Mouse (Mus musculus) right cerebral cortex, postnatal 25 days (tissue): ENCODE results near the gene Itpka.
"Not testable (repeated sequence)": the region's sequence is repeated elsewhere in the genome, so short reads cannot be mapped to it uniquely, and the experiment has no call there.

Experiments used
- DNase-seq: peaks from one replicate; pipeline ENCODE4 v3.0.0; 2022

Itpka gene

DNA sequence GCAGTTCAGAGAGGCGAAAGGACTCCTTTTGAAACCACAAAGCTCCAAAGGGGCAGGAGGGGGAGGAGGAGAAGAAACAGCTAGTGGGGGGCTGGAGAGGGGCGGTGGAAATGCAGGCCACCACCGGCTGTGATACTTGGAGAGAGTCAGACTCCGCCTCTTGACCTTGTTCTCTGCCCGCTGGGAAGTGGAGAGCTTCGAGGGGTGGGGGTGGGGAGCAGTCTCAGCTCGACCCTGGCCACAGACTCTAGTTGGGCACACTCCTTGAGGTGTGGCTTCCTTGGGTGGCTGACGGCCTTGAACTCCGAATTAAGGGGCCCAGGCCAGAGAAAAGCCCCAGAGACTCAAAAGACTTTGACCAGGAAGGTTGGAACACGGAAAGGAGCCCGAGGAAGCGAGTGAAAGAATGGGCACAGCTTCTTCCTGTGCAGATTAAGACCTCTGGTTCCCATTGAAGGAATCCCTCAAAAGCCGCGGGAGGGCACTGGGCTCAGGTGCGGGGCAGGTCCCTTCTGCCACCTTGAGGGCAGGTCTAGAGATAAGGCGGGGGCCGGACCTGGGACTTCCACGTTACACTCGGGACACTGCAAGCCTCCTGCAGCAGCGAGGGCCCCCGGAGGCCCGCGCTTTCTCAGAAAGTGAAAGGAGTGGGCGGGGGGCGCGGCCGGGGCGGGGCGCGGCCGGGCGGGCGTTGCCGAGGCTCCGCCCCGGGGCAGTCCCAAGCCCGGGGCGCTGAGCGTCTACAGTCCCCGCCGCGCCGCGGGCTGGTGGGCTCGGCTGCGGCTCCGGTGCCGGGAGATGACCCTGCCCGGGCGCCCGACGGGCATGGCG lies at the start of gene Itpka:
Gene Itpka (plus strand): TSS at position 757 of the 831 bp plus-strand sequence.
- peak; percentile 63 for DNase-seq

DNA sequence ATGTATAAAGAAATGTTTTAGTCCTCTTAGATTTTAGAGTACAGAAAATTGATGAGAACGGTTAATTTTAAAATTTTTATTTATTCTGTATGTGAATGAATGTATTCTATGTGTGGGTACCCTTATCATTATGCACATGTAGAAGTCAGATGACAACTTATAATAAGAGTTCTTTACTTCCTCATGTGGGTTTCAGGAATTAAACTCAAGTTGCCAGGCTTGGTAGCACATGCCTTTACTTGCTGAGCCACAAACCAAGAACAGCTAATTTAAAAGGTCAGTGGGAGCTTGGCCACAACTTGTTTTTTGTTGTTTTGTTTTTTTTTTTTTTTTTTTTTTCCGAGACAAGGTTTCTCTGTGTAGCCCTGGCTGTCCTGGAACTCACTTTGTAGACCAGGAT lies 47.3 kb upstream of the Itpka start:
- no peak for DNase-seq

DNA sequence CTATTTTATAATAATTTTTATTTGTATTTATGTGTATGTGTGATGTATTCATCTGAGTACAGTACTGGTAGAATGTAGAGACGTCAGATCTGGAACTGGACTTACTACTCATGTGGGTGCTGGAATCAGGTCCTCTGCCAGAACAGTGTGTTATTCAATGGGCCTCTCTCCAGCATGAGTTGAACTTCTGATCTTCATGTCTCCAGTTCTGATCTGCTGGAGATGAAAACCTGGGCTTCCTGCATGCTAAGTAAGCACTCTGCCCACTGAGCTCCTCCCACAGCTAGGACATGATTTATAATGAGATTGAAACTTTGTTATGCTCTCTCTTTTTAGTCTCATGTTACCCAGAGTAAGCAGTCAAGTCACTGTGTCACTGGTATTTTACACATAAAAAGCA lies 46.0 kb upstream of the Itpka start:
- no peak for DNase-seq

DNA sequence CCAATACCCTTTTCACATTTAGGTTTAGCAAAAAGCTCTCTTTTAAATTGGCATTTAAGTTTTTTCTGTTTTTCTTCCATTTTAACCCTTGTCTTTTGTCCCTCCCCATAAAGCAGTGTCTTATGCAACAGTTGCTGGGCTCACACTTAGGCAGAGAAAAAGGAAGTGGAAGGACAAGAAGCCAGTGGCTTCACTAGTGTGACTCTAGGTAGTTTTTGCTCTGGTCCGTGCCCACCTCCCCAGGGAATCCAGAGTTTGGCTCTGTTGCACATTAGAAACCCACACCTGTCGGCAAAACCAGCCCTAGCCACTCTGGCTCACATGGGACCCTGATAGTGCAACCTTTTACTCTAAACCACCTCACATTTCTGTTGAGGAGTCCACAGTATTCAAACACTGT lies 43.7 kb upstream of the Itpka start:
- DNase-seq, result no peak

DNA sequence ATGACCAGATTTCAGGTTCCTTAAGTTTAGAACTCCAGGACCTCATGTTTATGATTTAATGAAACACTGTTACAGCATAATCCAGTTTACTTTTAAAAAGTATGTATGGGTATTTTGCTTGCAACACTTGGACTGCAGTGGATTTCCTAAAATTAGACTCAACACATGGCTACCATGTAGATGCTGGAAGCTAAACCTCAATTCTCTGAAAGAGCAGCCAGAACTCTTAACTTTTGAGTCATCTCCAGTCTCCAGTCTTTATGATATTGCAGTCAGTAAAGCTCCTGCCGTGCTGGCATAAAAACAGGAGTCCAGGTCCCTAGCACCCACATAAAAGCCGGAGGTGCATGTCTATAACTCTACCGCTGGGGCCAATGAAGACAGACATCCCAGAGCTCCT lies 42.2 kb upstream of the Itpka start:
- DNase-seq, result no peak

DNA sequence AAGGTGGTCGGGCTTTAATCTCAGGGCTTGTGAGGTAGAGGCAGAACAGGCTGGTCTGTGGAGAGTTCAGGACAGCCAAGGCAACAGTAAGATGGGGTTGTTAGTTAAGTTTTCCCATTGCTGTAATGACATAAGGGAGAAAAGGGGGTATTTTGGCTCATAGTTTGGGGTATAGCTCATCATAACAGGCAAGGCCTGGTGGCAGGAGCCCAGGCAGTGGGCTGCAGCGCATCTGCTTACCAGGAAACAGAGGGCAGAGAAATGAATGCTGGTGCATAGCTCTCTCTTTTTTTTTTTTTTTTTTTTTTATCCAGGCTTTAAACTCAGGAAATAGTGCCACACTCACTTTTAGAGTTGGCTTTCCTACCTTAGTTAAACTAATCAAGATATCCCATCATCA lies 39.0 kb upstream of the Itpka start:
- DNase-seq, result no peak

DNA sequence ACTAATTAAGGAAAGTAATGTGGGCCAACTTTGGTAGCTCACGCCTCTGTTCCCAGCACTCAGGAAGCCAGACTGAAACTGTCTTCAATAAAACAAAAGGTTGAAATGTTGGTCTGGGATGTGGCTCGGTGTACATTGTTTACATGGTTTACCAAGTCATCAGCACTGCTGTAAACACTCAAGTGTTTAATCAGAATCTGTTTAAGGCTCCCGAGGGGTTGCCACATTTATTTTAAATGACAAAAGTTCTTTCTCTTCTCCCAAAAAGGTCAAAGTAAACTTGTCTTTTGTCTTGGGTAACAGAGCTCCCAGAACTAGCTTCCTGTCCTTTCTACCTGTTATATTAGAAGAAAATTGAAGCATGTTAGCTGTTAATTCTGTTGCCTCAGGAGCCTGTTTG lies 34.5 kb upstream of the Itpka start:
- DNase-seq, result no peak

DNA sequence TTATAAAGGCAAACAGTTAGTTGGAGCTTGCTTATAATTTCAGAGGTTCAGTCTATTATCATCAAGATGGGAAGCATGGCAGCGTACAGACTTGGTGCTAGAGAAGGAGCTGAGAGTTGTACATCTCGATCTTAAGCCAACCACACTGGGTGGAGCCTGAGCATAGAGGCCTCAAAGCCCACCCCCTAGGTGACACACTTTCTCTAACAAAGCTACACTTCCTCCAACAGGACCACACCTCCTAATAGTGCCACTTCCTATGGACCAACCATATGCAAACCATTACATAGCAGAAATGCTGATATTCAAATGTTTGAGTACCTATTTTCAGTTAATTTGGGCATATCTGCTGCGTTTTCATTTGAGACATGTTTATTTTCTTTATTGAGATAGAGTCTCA lies 32.1 kb upstream of the Itpka start:
- no peak for DNase-seq

DNA sequence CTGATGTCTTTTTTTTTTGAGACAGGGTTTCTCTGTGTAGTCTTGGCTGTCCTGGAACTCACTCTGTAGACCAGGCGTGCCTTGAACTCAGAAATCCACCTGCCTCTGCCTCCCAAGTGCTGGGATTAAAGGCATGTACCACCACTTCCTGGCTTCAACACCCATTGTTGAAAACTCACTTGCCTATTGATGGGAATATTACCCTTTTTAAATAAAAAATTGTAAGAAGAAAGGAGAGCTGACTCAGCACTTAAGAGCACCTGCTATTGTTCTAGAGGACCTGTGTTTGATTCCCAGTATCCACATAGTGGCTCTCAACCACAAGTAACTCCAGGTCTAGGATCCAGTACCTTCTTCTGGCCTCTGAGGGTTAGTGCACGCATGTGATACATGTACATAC lies 26.3 kb upstream of the Itpka start:
- DNase-seq, result not testable (repeated sequence)

DNA sequence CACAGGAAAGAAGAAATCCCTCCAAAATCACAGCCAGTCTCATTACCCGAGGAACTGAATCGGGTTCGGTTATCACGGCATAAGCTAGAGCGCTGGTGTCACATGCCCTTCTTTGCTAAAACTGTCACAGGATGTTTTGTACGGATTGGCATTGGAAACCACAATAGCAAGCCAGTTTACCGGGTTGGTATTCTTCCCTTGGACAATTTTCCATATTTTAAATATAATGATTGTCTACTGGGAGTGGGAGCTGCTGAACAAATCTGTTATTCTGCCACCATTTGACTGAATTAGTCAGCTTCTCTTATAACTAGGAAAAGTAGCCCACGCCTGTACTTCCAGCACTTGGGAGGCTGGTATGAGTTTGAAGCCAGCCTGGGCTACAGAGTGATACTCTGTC lies 21.1 kb upstream of the Itpka start:
- DNase-seq, result no peak

DNA sequence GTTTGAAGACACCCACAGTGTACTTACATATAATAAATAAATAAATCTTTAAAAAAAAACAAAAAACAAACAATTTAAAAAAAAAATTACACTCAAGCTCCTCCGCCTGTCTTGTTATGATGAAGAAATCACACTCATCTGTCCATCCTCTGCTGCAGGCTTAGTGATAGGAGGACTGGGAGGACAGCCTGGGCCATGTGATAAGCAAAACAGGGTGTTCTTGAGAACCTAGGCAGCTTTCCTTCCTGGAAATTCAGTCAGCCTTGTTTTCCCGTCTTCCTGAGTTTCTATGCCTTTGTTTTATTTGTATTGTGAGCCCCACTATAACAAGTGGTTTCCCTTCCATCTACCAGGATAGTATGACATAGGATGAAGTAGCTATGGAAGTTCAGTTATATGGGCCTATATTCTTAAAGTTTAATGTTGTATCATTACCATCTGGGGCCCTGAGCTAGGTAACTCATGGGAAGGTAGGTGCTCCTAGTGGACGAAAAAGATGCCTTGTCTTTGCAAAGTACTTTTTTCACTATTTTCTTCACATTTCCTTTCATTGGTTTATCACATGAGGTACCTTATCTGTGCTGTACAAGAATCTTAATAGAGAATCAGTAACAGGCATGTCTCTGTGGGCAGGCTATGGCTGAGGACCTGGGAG lies 14.2 kb upstream of the Itpka start:
- DNase-seq, result no peak

DNA sequence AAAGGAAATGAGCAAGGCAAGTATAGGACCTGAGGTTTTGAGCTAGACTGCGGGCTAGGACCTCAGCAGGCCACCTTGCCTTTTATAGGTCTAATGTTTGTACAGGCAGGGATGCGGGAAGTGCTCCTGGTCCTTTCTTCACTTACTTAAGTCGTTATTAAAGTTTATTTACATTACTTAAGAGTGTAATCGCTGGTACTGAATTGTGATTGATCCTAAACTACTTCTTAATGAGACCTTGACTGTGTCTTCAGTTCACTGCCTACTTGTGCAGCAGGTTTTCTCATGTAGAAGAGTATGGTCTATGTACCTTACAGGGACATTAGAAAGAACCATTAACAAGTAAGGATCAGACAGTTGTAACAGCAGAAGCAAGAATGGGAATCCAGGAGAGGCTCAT lies 11.4 kb upstream of the Itpka start:
- no peak for DNase-seq

DNA sequence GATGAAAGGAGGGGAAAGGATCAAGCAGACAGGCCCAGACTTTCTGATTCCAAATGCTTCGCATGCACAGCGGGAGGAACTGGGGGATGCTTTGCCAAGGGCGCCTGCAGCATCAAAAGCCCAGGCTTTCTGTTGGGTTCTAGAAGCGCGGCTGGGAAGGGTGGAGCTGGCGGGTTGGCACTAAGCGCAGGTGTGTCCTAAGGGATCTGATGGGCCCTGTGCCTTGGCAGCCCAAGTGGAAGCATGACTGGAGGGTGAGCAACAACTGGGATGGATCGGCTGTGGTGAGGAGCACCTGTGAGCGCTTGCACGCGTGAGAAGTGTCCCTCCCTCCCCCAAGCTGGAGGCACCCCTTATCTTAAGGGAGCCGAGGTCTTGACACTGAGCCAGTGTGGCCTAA lies 5.0 kb upstream of the Itpka start:
- DNase-seq, result no peak

DNA sequence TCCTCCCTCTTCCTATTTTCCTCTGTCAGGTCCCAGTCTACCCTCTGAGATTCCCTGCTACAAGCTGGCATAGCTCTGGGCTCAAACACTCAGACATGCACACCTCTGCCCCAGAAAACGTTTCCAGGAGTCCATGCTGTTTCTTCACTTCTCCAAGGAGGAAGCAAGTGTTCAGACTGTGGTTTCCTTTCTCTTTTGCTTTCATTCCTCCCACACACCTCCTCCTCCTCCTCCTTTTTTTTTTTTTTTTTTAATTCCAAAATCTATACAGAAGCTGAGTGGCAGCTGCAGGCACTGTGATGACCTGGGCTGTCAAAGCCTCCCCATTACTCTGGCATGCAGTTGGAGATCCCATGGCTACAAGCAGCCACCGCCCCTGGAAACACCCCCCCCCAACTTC lies 1.6 kb upstream of the Itpka start:
- no peak for DNase-seq

DNA sequence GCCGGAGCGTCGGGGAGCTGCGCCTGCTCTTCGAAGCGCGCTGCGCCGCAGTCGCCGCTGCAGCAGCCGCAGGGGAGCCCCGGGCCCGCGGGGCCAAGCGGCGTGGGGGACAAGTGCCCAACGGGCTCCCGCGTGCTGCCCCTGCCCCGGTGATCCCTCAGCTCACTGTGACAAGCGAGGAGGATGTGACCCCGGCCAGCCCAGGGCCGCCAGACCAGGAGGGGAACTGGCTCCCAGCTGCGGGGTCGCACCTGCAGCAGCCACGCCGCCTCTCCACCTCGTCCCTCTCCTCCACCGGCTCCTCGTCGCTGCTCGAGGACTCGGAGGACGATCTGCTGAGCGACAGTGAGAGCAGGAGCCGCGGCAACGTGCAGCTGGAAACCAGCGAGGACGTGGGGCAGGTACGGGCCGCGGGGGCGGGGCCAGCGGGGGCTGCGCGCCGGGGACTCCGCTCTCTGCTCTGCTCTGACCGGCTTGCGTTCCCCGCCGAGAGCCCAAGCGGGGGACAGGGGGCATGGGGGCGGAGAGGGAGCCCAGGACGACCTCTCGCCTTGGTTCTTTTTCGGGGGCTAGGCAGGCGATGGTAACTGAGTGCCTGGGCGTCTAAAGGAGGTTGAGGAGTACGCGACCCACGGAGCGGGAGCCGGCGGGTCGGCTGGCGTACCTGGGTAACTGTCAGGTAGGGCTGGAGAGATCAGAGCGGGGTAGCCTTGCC lies 481 bp downstream of the Itpka start:
- peak; percentile 61 for DNase-seq

DNA sequence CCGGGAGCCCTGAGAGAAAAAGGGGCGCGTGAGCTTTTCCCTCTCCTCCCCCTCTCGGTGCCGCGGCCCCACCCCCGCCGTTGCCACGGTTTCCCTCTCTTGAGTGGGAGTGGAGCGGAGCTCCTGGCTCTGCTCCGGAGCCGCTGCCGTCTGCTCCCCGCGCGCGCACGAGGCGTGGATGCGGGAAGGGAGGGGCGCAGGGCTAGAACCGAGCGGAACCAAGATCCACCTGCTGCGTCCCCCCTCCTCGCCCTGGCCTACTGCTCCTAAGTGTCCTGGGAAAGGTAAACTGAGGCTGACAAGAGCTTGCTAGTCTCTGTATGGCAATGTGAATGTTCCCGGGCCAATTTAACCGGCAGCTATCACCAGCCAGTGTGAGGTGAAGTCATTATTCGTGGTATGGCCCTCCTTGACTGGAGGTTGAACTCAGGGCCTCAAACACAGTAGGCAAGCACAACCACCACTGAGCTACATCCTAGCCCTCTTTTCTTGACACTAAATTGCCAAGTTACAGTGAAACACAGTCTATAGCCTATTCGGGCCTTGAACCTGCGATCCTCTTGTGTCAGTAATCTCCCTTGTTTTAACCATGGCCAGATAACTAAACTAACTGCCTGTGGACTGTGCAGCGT lies 1.2 kb downstream of the Itpka start:
- peak; percentile 83 for DNase-seq

DNA sequence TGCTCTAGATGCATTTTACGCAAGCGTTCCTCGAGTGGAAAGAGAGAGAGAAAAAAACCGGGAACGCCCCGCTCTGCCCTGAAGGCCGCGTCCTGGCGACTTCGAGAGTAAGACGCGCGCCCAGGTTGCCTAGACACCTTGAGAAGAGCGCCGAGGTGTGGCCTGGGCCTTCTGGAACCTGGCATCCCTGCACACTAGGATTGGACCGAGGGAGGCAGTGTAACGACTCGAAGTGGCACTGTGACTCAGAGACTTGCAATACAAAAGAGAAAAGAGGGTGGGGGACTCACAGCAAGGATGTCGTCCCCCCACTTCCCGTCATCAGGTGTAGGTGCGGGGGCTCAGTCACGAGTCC lies 1.6 kb downstream of the Itpka start:
- DNase-seq, result no peak

DNA sequence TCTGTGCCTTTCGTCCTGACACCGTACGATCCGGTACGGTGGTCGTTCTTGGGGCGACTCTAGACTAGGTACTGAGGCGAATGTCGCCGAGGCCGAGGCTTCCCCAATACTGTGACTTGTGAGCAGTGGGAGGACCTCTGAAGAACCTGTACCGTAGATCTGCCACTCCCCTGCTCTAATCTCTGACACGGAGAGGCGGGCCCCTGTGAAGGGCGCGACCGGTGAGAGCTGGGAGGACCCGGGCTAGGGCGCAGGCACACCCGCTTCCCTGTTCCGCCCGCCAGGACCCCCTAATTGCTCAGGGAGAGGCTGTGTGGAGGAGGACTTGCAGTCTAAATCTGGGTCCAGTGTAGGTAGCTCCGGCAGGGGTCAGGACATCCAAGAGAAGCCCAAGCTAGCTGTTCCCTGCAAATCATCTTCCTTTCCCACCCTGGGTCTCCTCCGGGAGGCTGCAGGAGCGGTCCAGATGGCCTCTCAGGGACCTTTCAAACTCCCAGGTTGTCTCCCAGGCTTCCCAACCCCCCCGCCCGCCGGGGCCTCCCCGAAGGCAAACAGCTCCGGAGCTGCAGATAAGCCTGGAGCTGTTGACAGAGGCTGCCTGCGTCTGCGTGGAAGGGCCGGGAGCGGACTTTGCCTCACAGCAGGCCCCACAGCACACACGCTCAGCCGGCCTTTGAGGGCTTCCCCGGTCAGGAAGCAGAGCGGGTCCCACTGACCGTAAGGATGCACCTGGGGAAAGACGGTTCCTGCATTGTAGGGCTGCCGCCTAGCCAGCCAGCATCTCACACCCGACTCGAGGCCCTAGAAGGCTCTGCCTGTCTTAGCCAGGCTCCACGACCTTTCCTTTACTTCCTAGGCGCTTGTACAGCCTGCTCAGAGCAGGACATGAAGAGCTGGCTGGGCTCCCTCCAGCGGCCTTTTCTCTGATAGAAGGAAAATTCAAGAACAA lies 2.3 kb downstream of the Itpka start:
- no peak for DNase-seq

DNA sequence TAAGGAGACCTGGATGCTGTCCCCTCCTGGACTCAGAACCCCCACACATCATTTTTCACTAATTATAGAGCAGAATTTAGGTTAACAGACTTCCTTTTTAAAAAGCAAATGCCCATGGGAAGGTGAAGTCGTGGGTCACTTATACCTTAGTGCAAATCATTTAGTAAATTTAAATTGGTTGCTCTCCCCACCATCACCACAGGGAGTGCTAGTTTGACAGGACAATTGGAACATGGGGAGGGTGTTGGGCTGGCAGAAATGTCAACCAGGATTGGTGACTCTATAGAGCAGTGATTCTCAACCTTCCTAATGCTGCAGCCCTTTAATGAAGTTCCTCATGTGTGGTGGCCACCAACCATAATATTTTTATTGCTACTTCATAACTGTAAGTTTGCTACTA lies 3.1 kb downstream of the Itpka start:
- DNase-seq, result no peak

DNA sequence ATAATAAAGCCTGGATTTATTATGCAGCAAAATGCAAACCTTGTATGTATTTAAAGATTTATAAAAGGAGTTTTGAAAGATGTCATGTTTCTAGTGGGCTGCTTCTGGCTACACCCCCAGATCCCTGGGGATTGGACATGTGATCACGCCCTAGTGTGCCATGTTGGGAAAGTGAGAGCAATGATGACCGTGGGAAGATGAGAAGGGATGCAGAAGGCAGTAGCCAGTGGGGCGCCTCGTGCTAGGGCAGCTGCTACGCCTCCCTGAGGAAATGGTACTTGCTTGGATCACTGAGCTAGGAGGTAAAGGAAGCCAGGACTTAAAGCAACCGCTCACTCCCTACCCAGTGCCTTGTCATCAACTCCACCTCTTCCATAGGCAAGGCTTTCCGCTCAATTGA lies 5.4 kb downstream of the Itpka start:
- peak; percentile 67 for DNase-seq

DNA sequence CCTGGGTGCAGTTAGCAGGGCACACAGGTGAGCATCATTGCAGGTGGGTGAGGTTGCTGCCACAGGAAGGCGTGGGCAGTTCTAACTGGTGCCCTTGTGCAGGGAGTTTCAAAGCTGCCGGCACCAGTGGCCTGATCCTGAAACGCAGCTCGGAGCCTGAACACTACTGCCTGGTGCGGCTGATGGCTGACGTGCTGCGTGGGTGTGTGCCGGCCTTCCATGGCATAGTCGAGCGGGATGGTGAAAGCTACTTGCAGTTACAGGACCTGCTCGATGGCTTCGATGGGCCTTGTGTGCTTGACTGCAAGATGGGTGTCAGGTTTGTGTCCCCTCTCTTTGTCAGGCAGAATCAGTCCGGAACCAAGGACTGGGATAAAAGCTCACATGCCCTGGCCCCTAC lies 7.1 kb downstream of the Itpka start:
- no peak for DNase-seq

DNA sequence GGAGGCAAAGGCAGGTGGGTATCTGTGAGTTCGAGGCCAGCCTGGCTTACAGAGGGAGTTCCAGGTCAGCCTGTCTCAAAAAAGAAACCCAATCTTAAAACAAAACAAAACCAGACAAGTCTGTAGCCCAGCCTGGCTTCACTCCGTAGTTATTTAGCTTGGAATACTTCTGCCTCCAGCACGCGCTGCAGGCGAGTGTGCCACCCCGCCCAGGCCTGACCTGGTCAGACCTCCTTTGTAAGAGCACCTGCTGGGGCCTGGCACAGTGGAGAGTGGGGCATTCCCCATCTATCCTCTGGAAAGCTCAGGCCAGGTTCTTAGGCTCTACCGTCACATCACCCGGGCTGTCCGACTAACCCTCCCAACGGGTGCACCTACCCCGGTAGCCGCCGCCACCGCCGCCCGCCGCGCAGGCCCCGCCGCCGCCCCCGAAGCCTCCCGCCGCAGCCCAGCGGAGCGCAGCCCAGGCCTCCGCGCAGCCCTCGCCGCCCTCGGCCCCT lies 15.5 kb downstream of the Itpka start:
- no peak for DNase-seq
